Mouse (Mus musculus) adrenal gland, postnatal 4 days (tissue): ENCODE data around the gene Arl4a. TPM values are rescaled to one million over a fixed set of nuclear protein-coding genes. Genes with fewer than 3 reads are reported as not detected.

Experiments
- DNase-seq, 2 experiments: peaks; one replicate each; pipeline ENCODE4 v3.0.0; 2021 to 2022; ENCODE audit warnings: low spot score in 2 of 2, mixed read lengths in 2 of 2
- total RNA-seq, 2 experiments: library from RNA; stranded (reverse); gene quantifications; 2 replicates each; pipeline ENCODE4 v1.2.3; 2021

Arl4a gene
- total RNA-seq, 2 experiments from 2014 or later, result 66.8 to 67.5 TPM

DNA sequence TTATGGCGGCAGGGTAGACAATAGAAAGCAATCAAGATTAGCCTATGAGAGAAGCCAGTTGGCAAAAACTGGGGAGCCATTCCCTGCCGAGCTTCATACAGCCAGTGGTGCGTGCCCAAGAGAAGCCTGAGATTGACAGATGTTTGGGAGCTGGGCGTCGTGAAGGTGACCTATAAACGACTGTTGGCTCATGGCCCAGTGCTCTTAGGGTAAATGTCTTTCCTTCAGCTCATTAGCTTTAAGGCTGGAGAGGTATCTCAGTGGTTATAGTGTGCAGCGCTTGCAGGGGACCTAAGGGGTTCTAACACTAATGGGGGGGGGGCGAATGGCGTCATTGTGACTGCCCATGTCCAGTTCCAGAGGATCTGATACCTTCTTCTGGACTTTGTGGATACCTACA, 21.8 kb downstream of the Arl4a start:
- no peak for DNase-seq

DNA sequence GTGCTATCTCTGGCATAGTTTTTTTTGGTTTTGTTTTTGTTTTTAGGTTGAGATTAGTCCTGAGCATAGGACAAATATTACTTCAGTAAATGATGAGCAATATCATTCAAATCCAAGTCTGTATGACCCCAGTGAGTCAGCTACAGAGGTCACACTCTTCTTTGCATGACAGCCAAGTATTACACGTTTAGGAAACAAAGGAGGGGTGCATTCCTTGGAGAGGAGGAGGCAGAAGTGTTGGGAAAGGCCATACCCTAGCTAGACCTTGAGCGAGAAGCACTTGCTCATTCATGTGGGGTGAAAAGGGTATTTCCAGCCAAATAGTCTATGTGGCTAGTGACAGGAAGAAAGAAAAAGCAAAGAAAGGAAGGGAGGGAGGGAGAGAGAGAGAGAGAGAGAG, 28.0 kb downstream of the Arl4a start:
- no peak for DNase-seq

DNA sequence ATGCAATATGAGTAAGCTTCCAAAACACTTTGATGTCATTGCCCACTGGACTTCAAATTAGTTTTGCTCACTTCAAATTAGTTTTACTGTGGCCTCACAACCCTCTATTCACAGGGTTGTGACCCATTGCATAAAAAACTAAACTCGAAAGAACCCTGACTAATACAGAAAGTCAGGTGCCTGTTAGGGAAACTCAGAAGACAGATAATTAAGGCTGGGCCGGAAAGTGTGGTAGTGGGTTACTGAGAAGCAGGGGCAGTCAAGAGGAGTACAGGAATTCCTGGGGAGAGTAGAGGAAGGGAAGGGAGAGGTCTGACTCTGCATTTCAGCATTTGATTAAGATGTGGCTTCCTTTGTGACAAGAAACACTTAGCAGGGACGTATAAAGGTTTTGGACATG, 29.4 kb downstream of the Arl4a start:
- DNase-seq, result no peak

DNA sequence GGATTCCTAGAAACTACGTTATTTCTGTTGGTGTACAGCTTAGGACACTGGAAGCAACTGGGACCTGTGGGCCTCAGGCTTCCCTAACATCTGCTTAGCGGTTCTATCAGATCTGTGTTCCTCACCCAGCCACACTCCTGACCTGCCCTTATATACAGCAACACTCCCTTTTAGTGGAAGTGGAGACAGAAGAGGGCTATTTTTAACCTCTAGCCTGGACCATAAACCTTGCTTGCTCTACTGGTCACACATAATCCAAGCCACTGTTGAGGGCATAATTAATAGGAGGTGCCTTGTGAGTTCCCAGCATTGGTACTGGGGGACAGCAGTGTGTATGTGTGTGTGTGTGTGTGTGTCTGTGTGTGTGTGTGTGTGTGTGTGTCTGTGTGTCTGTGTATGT, 33.1 kb downstream of the Arl4a start:
- no peak for DNase-seq

DNA sequence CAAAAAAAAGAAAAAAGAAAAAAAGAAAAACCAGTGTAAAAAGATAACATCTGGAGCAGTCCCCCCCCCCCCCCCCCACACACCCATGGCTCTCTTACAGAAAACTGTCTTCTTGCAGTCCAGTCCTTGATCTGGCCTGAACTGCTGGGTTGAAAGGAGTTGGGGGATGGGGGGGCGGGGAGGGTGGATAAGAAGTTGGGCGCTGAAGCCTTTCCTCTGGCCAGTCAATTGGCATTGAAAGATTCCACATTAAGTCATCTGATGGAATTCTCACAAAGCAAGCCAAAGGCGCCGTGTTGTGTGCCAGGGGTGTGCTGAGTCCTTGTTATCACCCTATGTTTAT, 39.0 kb downstream of the Arl4a start:
- DNase-seq, result no peak

DNA sequence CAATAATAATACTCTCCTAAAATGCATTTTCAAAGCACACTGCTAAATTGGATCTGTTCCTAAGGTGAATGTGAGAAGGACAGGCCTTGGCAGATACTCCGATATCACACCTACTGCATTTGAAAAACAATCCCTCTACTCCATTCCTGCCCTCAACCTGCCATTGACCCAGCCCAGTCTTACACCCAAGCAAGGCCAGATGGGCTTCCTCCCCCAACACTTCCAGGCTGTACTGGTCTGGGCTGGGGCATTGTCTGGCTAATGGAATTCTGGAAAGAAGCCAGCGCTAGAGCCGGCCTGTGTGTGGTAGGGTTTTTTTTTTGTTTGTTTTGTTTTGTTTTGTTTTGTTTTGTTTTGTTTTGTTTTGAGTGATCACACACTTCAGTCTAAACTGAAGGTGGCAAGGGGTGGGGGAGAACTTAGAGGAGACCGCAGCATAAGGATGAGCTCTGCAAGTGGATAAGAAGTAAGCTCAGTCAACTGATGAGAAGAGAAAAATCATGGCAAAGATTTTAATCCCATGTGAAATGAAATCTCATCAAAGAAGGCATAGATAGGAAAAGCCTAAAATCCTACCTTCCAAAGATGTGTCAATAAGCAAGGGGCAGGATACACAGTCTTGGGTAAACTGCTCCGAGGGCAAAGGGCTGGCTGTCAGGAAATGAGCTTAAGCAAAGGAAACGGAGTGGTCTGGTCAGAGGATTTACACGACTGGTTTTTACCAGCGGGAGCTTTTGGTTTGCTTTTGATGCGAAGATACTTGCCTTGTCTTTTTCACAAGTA, 39.6 kb downstream of the Arl4a start:
- DNase-seq, result no peak

DNA sequence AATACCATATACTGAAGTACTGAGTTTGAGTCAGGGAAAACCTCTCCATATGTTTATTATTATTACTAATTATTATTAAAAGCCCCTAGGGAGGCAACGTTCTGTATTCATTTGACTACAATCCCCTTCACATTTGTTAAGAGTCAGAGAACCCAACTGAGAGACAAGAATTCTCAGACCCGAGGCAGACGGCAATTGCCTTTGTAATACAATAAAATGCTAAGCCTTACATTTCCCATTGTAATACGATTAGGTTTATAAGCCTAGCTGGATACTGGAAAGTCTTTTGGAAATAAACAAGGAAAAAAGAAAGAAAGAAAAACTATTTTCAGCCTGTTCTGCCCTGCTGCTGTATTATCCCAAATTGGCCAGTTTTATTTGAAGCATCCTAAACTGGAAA, 40.2 kb downstream of the Arl4a start:
- no peak for DNase-seq

DNA sequence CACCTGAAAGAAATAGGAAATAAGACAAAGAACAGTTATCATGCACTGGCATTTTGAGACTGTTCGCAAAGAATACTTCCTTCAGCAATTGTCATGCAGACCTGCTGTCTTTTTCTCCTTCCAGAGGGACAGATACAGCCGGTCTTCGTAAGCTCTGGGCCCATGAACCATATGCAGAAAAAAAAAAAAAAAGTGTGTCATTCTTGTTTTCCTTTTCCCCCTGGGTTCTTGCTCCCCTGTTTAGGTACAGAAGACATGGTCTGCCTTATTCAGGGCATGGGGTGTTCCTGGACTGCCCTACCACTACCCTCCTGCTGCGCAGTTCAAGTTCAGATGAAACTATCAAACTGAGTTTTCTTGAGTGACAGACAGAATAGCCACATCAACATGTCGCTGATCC, 41.8 kb downstream of the Arl4a start:
- DNase-seq, result no peak

DNA sequence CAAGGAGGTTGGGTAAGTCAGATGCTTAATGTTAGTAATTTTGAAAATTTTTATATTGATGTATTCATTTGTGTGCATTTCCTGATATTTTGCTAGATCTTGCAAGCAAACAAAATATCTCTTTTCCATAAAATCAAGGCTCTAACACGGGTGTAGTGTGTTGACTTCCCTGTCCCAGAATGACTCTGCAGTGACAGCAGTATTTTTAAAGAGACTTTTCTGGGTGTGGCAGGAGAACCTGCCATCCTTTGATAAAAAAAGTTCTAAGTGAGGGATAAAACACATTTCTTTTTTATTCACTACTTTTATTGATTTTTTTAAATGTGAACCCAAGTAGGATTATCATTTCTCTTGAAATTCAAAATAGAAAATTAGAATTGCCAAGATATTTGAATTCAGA, 42.2 kb downstream of the Arl4a start:
- DNase-seq, result no peak

DNA sequence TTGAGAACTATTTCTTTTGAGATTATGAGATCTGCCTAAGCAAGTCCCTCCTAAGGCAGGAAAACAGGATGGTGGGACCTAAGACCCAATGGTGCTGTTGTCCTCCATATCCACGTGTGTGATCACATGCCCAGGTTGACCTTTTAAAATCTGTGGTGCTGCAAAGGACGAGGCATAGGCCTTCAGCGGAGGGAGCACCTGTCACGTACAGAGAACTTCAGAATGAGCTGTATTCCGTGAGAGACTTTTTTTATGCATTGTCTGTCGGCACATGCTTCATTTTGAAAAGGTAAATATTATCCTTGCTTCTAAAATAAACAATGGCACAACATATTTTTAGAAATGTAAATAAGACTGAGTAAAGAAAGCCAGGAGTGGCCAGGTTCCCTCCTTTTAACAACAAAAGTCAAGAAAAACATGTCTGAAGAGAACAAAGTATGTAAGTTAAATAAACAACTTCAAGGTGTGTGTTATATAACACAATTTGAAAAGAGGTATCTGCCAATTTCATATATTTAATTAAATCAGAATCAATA, 45.0 kb downstream of the Arl4a start:
- DNase-seq, result no peak

DNA sequence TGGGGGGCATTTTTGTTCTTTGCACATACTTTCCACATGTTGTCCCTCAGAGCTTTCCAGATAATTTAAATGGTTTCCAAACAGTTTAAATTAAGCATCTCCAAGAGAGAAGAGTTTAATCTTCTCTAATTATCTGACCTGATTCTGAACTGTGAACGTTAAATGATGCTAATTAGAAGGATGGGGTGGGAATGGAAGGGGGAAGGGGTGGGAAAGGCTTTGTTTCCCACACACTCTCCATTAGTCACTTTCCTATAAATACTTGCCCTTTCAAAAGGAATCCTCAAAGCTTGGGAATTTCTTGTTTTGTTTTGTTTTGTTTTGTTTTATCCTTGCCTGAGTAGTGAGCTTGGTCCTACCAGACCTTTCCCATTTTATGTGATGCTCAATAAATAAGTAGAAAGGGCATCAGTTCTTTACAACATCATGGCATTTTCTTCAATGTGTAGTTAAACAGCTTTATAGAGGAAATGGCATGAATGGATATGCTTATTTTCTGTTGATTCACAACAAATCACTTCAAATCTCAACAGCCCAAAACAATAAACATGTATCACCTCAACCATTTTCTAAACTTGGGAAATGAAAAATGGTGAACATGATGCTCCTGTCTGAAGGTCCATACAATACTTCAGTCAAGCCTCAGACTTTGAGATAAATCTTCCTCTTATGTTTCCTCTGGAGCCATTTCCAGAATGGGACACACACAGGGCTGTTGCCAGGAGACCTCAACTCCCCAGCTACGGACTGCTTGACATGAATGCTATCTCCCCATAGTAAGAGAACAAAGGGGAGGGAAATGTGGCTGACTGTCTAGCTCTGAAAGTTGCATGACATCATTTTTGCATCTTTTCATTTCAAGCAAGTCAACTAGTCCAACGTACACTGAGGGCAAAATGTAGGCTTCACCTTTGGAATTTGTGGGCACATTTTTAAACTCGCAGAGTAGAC, 46.7 kb downstream of the Arl4a start:
- no peak for DNase-seq

DNA sequence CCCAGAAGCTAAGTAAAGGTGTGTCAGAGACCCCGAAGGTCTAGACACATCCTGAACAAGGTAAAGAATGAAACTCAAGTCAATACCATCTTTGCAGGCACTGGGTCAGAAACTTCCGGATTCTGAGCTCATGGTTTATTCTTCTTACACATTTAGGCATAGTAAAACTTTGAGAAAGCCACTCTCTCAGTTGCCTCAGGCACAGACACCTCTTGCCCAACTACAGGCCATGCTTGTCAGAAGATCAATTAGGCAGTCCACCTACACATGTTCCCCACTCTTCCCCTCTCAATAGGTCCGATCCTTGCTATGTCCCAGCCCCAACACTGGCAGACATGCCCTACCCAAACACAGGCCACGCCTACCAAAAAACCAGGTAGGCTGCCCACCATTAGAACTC, 48.7 kb downstream of the Arl4a start:
- DNase-seq, result no peak

DNA sequence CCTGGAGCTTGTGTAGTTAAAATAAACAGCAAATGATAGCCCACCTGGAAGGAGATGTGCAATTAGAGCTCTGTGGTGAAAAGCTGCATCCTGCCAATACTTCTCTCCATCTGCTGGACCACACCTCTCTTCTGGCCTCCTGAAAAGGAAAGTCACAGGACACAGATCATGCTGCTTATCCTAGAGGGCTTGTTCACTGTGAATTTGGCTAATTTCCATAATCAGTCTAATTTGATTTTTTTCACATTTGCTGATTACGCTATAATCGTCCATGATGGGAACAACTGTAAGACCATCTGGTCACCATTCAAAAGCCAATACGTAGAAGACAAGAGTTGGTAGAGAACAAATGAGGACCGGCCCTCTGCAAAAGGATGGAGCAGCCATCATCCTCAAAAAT, 50.6 kb downstream of the Arl4a start:
- no peak for DNase-seq

DNA sequence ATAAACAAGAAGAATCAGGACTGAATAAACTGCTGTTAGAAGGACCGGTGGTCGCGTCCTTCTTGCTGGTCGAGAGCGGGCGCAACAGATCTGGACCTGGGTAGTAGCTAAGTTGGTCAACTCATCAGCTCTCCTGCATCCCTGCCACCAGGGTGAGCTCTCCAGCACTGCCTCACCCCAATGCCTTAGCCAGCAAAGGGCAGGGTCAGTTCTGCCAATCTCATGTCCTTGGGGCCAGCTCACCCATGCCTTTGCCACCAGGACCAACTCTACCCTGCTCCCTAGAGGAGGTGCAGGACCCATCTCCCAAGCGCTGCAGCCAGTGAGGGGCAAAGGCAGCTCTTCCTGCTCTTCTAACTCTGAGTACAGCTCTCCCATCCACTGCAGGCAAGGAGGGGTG, 52.2 kb downstream of the Arl4a start:
- no peak for DNase-seq

DNA sequence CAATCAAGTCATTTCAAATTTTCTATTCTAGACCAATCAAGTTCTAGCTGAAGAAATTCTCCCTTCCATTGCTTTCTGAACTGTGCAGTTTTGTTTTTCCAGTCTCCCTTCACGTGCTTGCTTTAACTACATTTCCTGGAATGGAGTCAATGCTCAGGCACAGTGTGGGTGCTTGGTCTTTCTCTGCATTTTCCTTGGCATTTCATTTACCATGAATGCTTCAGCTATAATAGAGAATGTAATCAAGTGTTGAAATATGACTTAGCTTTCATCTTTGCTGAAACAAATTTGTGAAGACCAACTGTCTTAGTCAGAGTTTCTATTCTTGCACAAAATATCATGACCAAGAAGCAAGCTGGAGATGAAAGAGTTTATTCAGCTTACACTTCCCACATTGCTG, 58.0 kb downstream of the Arl4a start:
- DNase-seq, result no peak

DNA sequence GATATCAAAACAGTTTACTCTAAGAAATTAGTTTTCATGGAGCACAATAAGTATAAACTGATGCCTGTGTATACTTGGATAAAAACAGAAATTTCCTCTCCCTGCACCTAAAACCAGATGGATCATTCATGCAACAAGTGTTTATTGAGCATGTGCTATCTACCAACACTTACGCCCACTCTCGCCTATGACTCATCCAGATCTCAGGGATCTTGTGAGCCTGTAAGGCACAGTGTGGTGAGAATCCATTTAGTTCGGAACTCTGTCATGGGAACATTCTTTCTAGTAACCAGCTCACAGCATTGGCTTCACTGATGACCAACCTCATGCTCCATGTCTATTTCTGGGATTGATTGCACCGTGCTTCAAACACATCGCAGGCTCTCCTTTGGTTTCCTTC, 58.8 kb downstream of the Arl4a start:
- no peak for DNase-seq

DNA sequence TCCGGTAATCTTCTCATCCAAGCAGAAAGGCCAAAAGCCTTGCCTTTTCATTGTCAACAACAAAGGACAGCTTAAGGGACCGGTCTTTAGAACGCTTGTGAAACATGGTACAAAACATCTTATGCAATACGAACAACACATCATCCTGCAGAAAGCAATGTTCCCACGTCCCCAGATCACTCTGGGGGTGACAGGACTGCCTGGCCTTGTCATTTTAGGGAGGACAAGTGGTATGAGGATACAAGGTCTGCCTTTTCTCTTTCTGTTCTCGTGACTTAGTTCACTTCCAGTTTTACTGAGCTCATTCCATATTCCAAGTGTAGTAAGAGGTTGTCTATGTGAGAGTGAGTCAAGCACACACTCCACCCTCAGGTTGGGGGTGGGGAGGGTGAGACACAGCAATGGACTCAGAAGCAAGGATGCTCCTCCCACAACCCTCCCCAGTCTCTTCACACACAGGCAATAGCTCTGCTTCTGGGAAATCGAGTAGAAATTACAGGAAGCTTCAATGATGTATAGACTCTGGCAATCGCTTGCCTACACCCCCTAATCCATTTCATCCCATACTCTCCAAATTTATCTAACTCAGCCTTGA, 59.7 kb downstream of the Arl4a start:
- no peak for DNase-seq

DNA sequence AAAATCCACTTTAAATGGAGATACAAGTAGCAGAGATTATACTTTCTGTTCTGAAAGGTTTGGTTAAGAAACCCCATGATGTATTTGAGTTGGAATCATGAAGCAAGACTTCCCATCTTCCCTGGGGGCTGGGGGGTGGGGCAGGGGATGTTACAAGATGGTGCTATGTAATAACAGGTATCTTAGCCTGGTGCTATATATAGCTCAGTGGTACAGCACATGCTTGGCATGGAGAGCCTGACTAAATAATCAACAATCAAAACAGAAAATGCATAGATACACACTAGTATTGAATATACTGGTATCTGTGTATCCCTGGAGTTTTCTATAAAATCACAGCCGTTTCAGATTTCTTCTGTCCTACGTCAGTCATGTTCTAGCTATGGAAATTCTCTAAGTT, 61.4 kb downstream of the Arl4a start:
- DNase-seq, result no peak

DNA sequence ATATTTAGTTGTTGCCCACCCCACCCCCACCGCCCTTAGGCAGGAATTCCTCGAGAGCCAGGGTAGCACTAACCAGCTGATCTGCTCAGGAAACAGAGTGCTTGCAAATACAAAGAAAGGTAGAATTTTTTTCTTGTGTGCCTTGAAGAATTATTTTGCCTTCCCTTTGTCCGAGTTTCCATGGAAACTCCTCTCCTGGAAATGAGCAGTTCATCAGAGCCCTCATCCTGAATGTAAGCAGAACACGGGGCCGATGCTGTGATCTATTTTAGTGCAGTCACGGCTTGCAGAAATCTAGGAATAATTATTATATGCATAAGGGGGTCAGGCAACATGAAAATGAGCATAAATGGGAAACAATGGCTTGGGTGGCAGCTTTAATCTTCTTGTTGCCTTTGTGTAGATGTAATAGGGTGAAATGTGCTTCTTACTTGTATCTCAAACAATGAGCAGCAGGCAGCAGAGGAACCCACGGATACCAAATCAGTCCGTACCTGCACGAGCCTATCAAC, 61.9 kb downstream of the Arl4a start:
- no peak for DNase-seq

DNA sequence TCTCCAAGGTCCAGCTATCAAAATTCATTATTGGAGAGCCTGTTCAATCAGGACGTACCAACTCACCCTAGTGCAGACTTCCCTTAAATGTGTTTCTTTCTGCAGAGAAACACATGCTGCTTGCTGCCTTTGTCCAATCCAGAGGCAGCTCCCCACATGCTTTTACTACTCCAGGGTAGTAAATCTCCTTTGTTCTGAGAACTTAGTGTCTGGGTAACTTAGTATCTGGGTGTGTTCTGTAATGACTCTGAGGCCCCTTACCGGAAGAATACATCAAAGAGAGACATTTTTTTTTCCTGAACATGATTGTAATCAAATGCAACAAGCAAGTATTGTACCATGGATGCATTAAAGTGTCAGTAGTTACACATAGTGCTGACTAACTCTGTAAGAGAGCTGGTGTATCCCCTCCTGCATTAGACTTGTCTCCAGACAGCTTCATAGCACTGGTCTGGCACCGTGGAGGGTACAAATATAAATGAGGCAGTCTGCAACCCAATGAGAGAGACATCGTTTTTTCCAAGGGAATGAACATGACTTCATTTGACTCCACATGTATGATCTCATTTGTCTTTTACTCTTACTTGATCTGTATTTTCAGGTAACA, 62.7 kb downstream of the Arl4a start:
- DNase-seq, result no peak

DNA sequence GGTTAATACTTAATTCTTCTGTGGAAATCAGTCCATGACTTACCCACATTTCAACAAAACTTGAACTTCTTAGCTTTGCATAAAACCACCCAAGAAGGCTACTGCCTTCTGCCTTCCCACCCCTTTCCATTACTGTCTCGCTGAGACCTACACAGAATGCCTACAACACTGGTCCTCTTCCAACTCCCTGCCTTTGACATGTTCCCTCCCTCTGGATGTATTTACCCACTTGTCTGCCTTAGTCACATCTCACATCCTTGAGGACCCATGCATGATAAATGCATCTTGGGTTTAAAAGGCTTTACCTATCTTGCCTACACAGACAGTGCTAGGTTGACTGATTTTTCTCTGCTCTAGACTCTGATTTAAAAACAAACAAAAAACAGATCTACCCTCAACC, 63.6 kb downstream of the Arl4a start:
- no peak for DNase-seq
